Mouse (Mus musculus) limb, embryonic 14.5 days (tissue): ENCODE results near the gene Micu1. TPM values are rescaled to one million over a fixed set of nuclear protein-coding genes. Genes with fewer than 3 reads are reported as not detected.
"Not testable (repeated sequence)": the region's sequence is repeated elsewhere in the genome, so short reads cannot be mapped to it uniquely, and the experiment has no call there.

Experiments used
- ATAC-seq: fragments of 200-750 bp; cut with Nextera tagmentation; 2 replicates; pipeline ENCODE4 v1.8.0; 2017; ENCODE audit warnings: low read depth, moderate number of reproducible peaks, moderate TSS enrichment; ENCODE audit not compliant: low FRiP score
- DNase-seq: peaks from one replicate; pipeline ENCODE4 v3.0.0-alpha.2; 2015; ENCODE audit warnings: low spot score
- H3K27ac ChIP-seq: fragments of 300-500 bp; sonication (generic); replicated peaks from 2 replicates; pipeline ENCODE4 v1.5.1; 2014; ENCODE audit warnings: low read depth, mild to moderate bottlenecking, low read length, moderate library complexity, mixed read lengths
- H3K27me3 ChIP-seq: fragments of 300-500 bp; sonication (generic); 2 replicates; pipeline ENCODE4 v1.6.1; 2014; ENCODE audit warnings: low read length, mixed read lengths; ENCODE audit not compliant: control insufficient read depth, insufficient read depth
- H3K36me3 ChIP-seq: fragments of 300-500 bp; sonication (generic); 2 replicates; pipeline ENCODE4 v1.6.1; 2014; ENCODE audit warnings: mild to moderate bottlenecking, low read length, moderate library complexity, mixed read lengths; ENCODE audit not compliant: control insufficient read depth, insufficient read depth
- H3K4me1 ChIP-seq: fragments of 300-500 bp; sonication (generic); 2 replicates; pipeline ENCODE4 v1.6.1; 2014; ENCODE audit warnings: antibody characterized with exemption, low read length, mixed read lengths; ENCODE audit not compliant: control insufficient read depth, insufficient read depth
- H3K4me2 ChIP-seq: fragments of 300-500 bp; sonication (generic); replicated peaks from 2 replicates; pipeline ENCODE4 v1.6.1; 2014; ENCODE audit warnings: low read depth, mild to moderate bottlenecking, low read length, moderate library complexity; ENCODE audit not compliant: severe bottlenecking
- H3K4me3 ChIP-seq: fragments of 300-500 bp; sonication (generic); replicated peaks from 2 replicates; pipeline ENCODE4 v1.5.1; 2014; ENCODE audit warnings: low read length
- H3K9ac ChIP-seq: fragments of 300-500 bp; sonication (generic); 2 replicates; pipeline ENCODE4 v1.6.1; 2014; ENCODE audit warnings: mild to moderate bottlenecking, low read depth, low read length, moderate library complexity; ENCODE audit not compliant: severe bottlenecking
- H3K9me3 ChIP-seq: fragments of 300-500 bp; sonication (generic); 2 replicates; pipeline ENCODE4 v1.6.1; 2016; ENCODE audit warnings: low read length; ENCODE audit not compliant: control insufficient read depth
- POLR2A ChIP-seq: fragments of 200-500 bp; IDR thresholded peaks from 2 replicates; pipeline ENCODE4 v1.8.0; 2012; ENCODE audit warnings: inconsistent platforms, mild to moderate bottlenecking, moderate library complexity, borderline replicate concordance; ENCODE audit not compliant: insufficient read depth, insufficient read length; ENCODE audit errors: extremely low read depth
- WGBS: fragments of 180-500 bp; shearing (Covaris S2); extraction: QIAGEN DNeasy Blood & Tissue Kit; methylation state at CpG from one replicate; pipeline ENCODE4 v1.1.7; 2014; 5-methylcytosine and 5-hydroxymethylcytosine counted together
- polyA plus RNA-seq, 2 experiments: library from polyadenylated mRNA; depleted of rRNA in 1 of 2; stranded (reverse) in 1 of 2; unstranded in 1 of 2; fragments of >200 nt; fragmentation: Nextera tagmentation in 1 of 2; extraction: Ambion mirVana in 1 of 2; gene quantifications; 2 replicates each; pipeline versions ENCODE4 v1.2.1 to v1.2.3; 2012 to 2014

Micu1 gene
- polyA plus RNA-seq, 2 experiments, result 81.9 to 93.7 TPM

- H3K4me3 ChIP-seq, result no peak overlapping the region
- H3K9ac ChIP-seq, result no peak overlapping the region
- H3K4me2 ChIP-seq, result no peak overlapping the region
- ATAC-seq (no peak), DNase-seq (no peak)
- H3K27ac ChIP-seq, result no peak overlapping the region
- H3K9me3 ChIP-seq, result no peaks in the 10 kb centered on the region
- no peak for TF ChIP-seq POLR2A
- WGBS, result 84% methylated on average over 5 of the region's 5 CpGs
- no peaks in the 10 kb centered on the region for H3K4me1 ChIP-seq
- no peaks in the 10 kb centered on the region for H3K36me3 ChIP-seq
- no peaks in the 10 kb centered on the region for H3K27me3 ChIP-seq
Observed at GRCm38 (mm10) chr10:59873206-59873605, 170.9 kb downstream of the Micu1 start.

GRCm38 (mm10) chr10:59873613-59874012, 171.3 kb downstream of the Micu1 start:
- Histone ChIP-seq H3K9me3 (no peaks in the 10 kb centered on the region), H3K4me2 (no peak overlapping the region), H3K4me3 (no peak overlapping the region), H3K9ac (no peak overlapping the region), H3K27ac (no peak overlapping the region), H3K27me3 (no peaks in the 10 kb centered on the region), H3K36me3 (no peaks in the 10 kb centered on the region), H3K4me1 (peaks cover 1% of the 10 kb centered on the region; the same call in 1 of the 2 replicates)
- WGBS, result 73% methylated on average over 5 of the region's 5 CpGs
- DNase-seq (no peak), ATAC-seq (no peak)
- no peak for TF ChIP-seq POLR2A

GRCm38 (mm10) chr10:59875396-59875795, 173.1 kb downstream of the Micu1 start:
- Histone ChIP-seq H3K4me1 (peaks cover 4% of the 10 kb centered on the region; the same call in 1 of the 2 replicates), H3K36me3 (no peaks in the 10 kb centered on the region), H3K27ac (no peak overlapping the region), H3K4me2 (no peak overlapping the region), H3K4me3 (no peak overlapping the region), H3K9me3 (no peaks in the 10 kb centered on the region), H3K27me3 (no peaks in the 10 kb centered on the region), H3K9ac (no peak overlapping the region)
- no peak for DNase-seq
- ATAC-seq, result no peak
- no peak for TF ChIP-seq POLR2A
- 13% methylated on average over 1 of the region's 1 CpGs for WGBS

GRCm38 (mm10) chr10:59876698-59877097, 174.4 kb downstream of the Micu1 start:
- DNase-seq, H3K36me3 ChIP-seq, H3K27ac ChIP-seq, H3K4me3 ChIP-seq, H3K4me2 ChIP-seq, ATAC-seq, H3K9ac ChIP-seq, H3K9me3 ChIP-seq, H3K27me3 ChIP-seq: not testable (repeated sequence)
- 95% methylated on average over 4 of the region's 4 CpGs for WGBS
- H3K4me1 ChIP-seq, result peaks cover 11% of the 10 kb centered on the region; the same call in 1 of the 2 replicates

- Histone ChIP-seq H3K36me3 (no peaks in the 10 kb centered on the region), H3K4me1 (peaks cover 11% of the 10 kb centered on the region; the same call in 1 of the 2 replicates), H3K4me3 (no peak overlapping the region), H3K9ac (no peak overlapping the region), H3K4me2 (no peak overlapping the region), H3K27me3 (no peaks in the 10 kb centered on the region), H3K9me3 (no peaks in the 10 kb centered on the region), H3K27ac (no peak overlapping the region)
- WGBS, result 69% methylated on average over 15 of the region's 15 CpGs
- no peak for TF ChIP-seq POLR2A
- ATAC-seq (no peak), DNase-seq (no peak)
Observed at GRCm38 (mm10) chr10:59877421-59878117, 175.3 kb downstream of the Micu1 start.
